Mouse (Mus musculus) ES-Bruce4 (cell line): ENCODE measurements at regions not wholly inside any gene's neighbourhood (a gene's known extent, or its start where the extent isn't known, plus 50 kb on each side); places are given as distances from the start of the nearest gene placed in this dataset.
"Not testable (repeated sequence)": the region's sequence is repeated elsewhere in the genome, so short reads cannot be mapped to it uniquely, and the experiment has no call there.

Source experiments
- H3K27ac ChIP-seq: 2 replicates; pipeline ENCODE4 v1.5.1; 2012; ENCODE audit warnings: low read length, inconsistent platforms; ENCODE audit not compliant: insufficient read depth
- H3K27me3 ChIP-seq: 2 replicates; pipeline ENCODE4 v1.6.1; 2012; ENCODE audit warnings: mild to moderate bottlenecking, low read length, inconsistent platforms; ENCODE audit not compliant: control insufficient read depth, poor library complexity, insufficient read depth, severe bottlenecking
- H3K36me3 ChIP-seq: 2 replicates; pipeline ENCODE4 v1.6.1; 2012; ENCODE audit warnings: inconsistent platforms, mild to moderate bottlenecking, low read length, moderate library complexity; ENCODE audit not compliant: control insufficient read depth, poor library complexity, insufficient read depth, severe bottlenecking
- H3K4me1 ChIP-seq: one replicate; pipeline ENCODE4 v1.8.1; 2011; ENCODE audit warnings: low read length; ENCODE audit not compliant: control insufficient read depth, insufficient read depth
- H3K4me3 ChIP-seq: 2 replicates; pipeline ENCODE4 v1.5.1; 2011; ENCODE audit warnings: low read depth, mild to moderate bottlenecking, low read length
- H3K9ac ChIP-seq: 2 replicates; pipeline ENCODE4 v1.6.1; 2012; ENCODE audit warnings: low read depth, mild to moderate bottlenecking, inconsistent platforms; ENCODE audit not compliant: poor library complexity, severe bottlenecking
- H3K9me3 ChIP-seq: replicated peaks from 2 replicates; pipeline ENCODE4 v1.6.1; 2012; ENCODE audit warnings: mild to moderate bottlenecking, low read length, inconsistent platforms; ENCODE audit not compliant: control insufficient read depth, poor library complexity, insufficient read depth, severe bottlenecking
- CTCF ChIP-seq: IDR thresholded peaks from one replicate; pipeline ENCODE4 v1.8.1; 2011; ENCODE audit warnings: low read depth, low read length
- EP300 ChIP-seq: IDR thresholded peaks from 2 replicates; pipeline ENCODE4 v1.6.1; 2011; ENCODE audit warnings: low read depth, low read length; ENCODE audit not compliant: insufficient read depth
- POLR2A ChIP-seq: IDR thresholded peaks from one replicate; pipeline ENCODE4 v1.8.1; 2011; ENCODE audit warnings: low read length; ENCODE audit not compliant: insufficient read depth

DNA sequence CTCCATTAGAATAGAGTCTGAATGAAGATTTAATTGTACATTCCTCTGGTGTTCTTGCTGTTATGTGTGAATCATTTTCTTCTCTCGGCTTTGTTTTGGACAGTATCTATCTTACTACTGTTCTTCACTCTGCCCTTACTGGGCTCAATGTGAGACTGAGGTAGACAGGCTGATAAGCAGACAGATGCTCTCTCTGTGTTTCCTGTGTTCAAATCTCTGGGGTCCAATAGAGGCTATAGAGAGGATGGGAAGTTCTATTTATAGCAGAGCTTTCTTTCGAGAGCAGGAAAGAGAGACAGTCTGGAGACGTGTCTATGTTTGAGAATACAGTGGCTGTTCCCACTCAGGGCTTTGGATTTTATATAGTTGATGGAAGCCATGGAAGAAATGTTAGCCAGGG lies 140.5 kb upstream of the Tet2 start:
- H3K27me3 ChIP-seq = no peaks in the 10 kb centered on the region
- TF ChIP-seq POLR2A (no peak), EP300 (no peak), CTCF (no peak)
- no peak overlapping the region for H3K4me3 ChIP-seq
- no peak overlapping the region for H3K9ac ChIP-seq
- no peak overlapping the region for H3K27ac ChIP-seq
- H3K9me3 ChIP-seq = no peaks in the 10 kb centered on the region
- no peaks in the 10 kb centered on the region for H3K36me3 ChIP-seq
- H3K4me1 ChIP-seq = no peaks in the 10 kb centered on the region

DNA sequence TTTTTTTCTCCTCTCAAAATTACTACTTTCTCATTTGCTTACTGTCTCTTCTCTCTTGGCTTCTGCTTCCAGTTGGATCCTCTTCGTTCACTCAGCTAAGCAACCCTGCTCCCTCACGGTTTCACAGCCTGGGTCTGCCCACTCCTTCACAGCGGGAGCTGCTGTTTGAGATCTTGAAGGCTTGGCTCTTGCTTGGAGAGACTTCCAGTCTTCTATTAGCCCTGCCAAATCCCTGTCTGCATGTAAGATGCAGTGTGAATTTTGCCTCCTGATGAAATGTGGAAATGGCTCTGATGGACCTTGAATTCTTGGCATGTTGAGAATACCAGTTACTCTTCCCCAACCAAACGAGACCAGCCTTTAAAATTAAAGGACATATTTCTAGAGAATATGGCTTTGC lies 149.1 kb upstream of the Tet2 start:
- Histone ChIP-seq H3K4me3 (no peak overlapping the region), H3K9ac (no peak overlapping the region), H3K36me3 (no peaks in the 10 kb centered on the region), H3K27ac (no peak overlapping the region), H3K27me3 (no peaks in the 10 kb centered on the region), H3K9me3 (no peaks in the 10 kb centered on the region), H3K4me1 (no peaks in the 10 kb centered on the region)
- TF ChIP-seq POLR2A = no peak
- TF ChIP-seq EP300 = no peak
- TF ChIP-seq CTCF = no peak

DNA sequence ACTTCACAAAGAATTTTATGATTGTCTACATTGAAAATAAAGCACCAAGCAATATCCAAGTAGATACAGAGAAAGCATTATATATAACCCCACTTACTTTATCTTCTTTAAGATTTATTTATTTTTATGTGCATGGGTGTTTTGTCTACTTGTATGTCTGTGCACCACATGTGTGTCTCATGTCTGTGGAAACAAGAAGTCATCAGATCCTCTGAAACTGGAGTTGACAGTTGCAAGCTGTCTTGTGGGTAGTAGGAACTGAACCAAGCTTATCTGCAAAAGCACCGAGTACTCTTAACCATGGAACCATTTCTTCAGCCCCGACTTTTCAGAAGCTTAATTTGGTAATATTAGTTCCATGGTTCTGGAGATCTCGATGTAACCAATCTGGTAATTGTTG lies 151.2 kb upstream of the Tet2 start:
- no peaks in the 10 kb centered on the region for H3K9me3 ChIP-seq
- H3K4me3 ChIP-seq = no peak overlapping the region
- no peak overlapping the region for H3K9ac ChIP-seq
- no peaks in the 10 kb centered on the region for H3K4me1 ChIP-seq
- TF ChIP-seq POLR2A (no peak), CTCF (no peak), EP300 (no peak)
- no peaks in the 10 kb centered on the region for H3K36me3 ChIP-seq
- H3K27ac ChIP-seq = no peak overlapping the region
- H3K27me3 ChIP-seq = no peaks in the 10 kb centered on the region

DNA sequence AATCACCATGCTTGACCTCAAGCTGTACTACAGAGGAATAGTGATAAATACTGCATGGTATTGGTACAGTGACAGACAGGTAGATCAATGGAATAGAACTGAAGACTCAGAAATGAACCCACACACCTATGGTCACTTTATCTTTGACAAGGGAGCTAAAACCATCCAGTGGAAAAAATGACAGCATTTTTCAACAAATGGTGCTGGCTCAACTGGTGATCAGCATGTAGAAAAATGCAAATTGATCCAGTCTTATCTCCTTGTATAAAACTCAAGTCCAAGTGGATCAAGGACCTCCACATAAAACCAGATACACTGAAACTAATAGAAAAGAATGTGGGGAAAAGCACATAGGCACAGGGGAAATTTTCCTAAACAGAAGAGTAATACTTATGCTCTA lies 159.9 kb upstream of the Tet2 start:
- not testable (repeated sequence) for H3K4me1 ChIP-seq, H3K27me3 ChIP-seq, H3K9me3 ChIP-seq, H3K9ac ChIP-seq, H3K36me3 ChIP-seq, H3K4me3 ChIP-seq, H3K27ac ChIP-seq

DNA sequence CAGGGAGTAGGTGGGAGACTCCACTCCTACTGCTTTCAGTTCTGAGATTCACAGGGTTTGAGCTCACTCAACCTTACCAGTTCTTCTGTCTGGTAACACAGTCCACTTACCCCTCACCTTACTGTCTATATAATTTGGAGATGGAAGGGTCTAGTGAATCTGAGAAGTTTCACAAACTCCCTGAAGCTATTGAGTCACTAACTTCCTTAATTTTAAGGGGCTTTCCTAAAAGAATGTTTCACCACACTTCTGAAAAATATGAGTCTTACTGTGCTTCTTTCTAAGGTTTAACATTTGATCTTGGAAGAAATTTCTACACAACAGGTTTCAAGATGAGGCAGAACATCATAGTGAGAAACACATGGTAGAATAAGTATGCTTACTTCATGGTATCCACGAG lies 166.6 kb upstream of the Tet2 start:
- no peak for TF ChIP-seq CTCF
- Histone ChIP-seq H3K27me3 (no peaks in the 10 kb centered on the region), H3K9ac (no peak overlapping the region), H3K9me3 (no peaks in the 10 kb centered on the region), H3K36me3 (no peaks in the 10 kb centered on the region), H3K27ac (no peak overlapping the region), H3K4me3 (no peak overlapping the region), H3K4me1 (no peaks in the 10 kb centered on the region)

DNA sequence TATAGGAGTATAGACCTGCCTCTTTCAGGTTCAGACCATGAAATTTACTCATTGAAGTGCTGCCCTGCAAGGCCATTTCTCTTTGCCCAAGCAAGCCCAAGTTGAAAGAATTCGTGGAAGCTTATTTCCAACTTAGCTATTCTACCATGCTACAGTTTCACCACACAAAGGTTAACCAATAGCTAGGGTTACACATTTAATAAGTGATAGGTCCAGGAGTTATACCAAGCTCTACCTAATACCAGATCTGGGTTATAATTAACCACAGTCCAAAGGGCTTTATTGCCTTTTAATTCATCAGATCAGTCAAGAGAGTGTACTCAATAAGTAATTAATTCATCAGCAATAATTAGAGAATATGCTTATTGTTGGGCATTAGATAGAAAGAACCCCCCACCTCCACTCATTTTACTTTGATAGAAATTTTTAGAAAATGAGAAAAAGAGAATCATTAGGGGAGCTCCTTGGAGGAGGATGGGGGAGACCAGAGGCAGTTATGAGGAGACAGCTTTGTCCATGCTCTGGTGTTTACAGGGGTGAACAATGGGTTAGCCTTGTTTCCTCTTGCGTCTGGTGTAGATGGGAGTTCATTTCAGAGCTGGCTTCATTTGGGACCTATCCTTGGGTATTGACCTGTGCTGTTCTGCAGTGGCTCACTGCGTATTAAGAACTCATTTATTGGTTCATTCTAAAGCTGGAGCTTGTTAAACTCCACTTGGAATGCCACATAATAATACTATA lies 177.8 kb upstream of the Tet2 start:
- Histone ChIP-seq H3K9ac (no peak overlapping the region), H3K27ac (no peak overlapping the region), H3K36me3 (no peaks in the 10 kb centered on the region), H3K4me1 (no peaks in the 10 kb centered on the region), H3K27me3 (no peaks in the 10 kb centered on the region), H3K4me3 (no peak overlapping the region), H3K9me3 (no peaks in the 10 kb centered on the region)
- TF ChIP-seq EP300 = no peak
- TF ChIP-seq POLR2A = no peak
- no peak for TF ChIP-seq CTCF
